Mouse (Mus musculus) limb, embryonic 14.5 days (tissue): Measurements from ENCODE around the gene Cul9. TPM values are rescaled to one million over a fixed set of nuclear protein-coding genes. Genes with fewer than 3 reads are reported as not detected.
A peak's percentile ranks its signal among the peaks of the same experiment; 100 is the strongest.

Source experiments
- ATAC-seq: fragments of 200-750 bp; cut with Nextera tagmentation; 2 replicates; pipeline ENCODE4 v1.8.0; 2017; ENCODE audit warnings: low read depth, moderate number of reproducible peaks, moderate TSS enrichment; ENCODE audit not compliant: low FRiP score
- DNase-seq: peaks from one replicate; pipeline ENCODE4 v3.0.0-alpha.2; 2015; ENCODE audit warnings: low spot score
- H3K27ac ChIP-seq: fragments of 300-500 bp; sonication (generic); replicated peaks from 2 replicates; pipeline ENCODE4 v1.5.1; 2014; ENCODE audit warnings: low read depth, mild to moderate bottlenecking, low read length, moderate library complexity, mixed read lengths
- H3K27me3 ChIP-seq: fragments of 300-500 bp; sonication (generic); 2 replicates; pipeline ENCODE4 v1.6.1; 2014; ENCODE audit warnings: low read length, mixed read lengths; ENCODE audit not compliant: control insufficient read depth, insufficient read depth
- H3K36me3 ChIP-seq: fragments of 300-500 bp; sonication (generic); 2 replicates; pipeline ENCODE4 v1.6.1; 2014; ENCODE audit warnings: mild to moderate bottlenecking, low read length, moderate library complexity, mixed read lengths; ENCODE audit not compliant: control insufficient read depth, insufficient read depth
- H3K4me1 ChIP-seq: fragments of 300-500 bp; sonication (generic); 2 replicates; pipeline ENCODE4 v1.6.1; 2014; ENCODE audit warnings: antibody characterized with exemption, low read length, mixed read lengths; ENCODE audit not compliant: control insufficient read depth, insufficient read depth
- H3K4me2 ChIP-seq: fragments of 300-500 bp; sonication (generic); replicated peaks from 2 replicates; pipeline ENCODE4 v1.6.1; 2014; ENCODE audit warnings: low read depth, mild to moderate bottlenecking, low read length, moderate library complexity; ENCODE audit not compliant: severe bottlenecking
- H3K4me3 ChIP-seq: fragments of 300-500 bp; sonication (generic); replicated peaks from 2 replicates; pipeline ENCODE4 v1.5.1; 2014; ENCODE audit warnings: low read length
- H3K9ac ChIP-seq: fragments of 300-500 bp; sonication (generic); 2 replicates; pipeline ENCODE4 v1.6.1; 2014; ENCODE audit warnings: mild to moderate bottlenecking, low read depth, low read length, moderate library complexity; ENCODE audit not compliant: severe bottlenecking
- H3K9me3 ChIP-seq: fragments of 300-500 bp; sonication (generic); 2 replicates; pipeline ENCODE4 v1.6.1; 2016; ENCODE audit warnings: low read length; ENCODE audit not compliant: control insufficient read depth
- POLR2A ChIP-seq: fragments of 200-500 bp; IDR thresholded peaks from 2 replicates; pipeline ENCODE4 v1.8.0; 2012; ENCODE audit warnings: inconsistent platforms, mild to moderate bottlenecking, moderate library complexity, borderline replicate concordance; ENCODE audit not compliant: insufficient read depth, insufficient read length; ENCODE audit errors: extremely low read depth
- WGBS: fragments of 180-500 bp; shearing (Covaris S2); extraction: QIAGEN DNeasy Blood & Tissue Kit; methylation state at CpG from one replicate; pipeline ENCODE4 v1.1.7; 2014; 5-methylcytosine and 5-hydroxymethylcytosine counted together
- polyA plus RNA-seq, 2 experiments: library from polyadenylated mRNA; depleted of rRNA in 1 of 2; stranded (reverse) in 1 of 2; unstranded in 1 of 2; fragments of >200 nt; fragmentation: Nextera tagmentation in 1 of 2; extraction: Ambion mirVana in 1 of 2; gene quantifications; 2 replicates each; pipeline versions ENCODE4 v1.2.1 to v1.2.3; 2012 to 2014

The Cul9 gene
- polyA plus RNA-seq, 2 experiments: 6.9 to 21.1 TPM

- peaks cover 58% of the 10 kb centered on the region for H3K27me3 ChIP-seq
- no peaks in the 10 kb centered on the region for H3K36me3 ChIP-seq
- no peaks in the 10 kb centered on the region for H3K9me3 ChIP-seq
- H3K4me1 ChIP-seq: peaks cover 4% of the 10 kb centered on the region; the same call in 1 of the 2 replicates
- H3K4me3 ChIP-seq: peak overlapping the region; percentile 31
- under 1% methylated on average over 30 of the region's 32 CpGs for WGBS
- no peak for ATAC-seq
- no peak overlapping the region for H3K27ac ChIP-seq
- H3K4me2 ChIP-seq: peak overlapping the region; percentile 54
- no peak for TF ChIP-seq POLR2A
- DNase-seq: no peak
- H3K9ac ChIP-seq: peak overlapping the region; percentile 36; the same call in 1 of the 2 replicates
Measured at GRCm38 (mm10) chr17:46460673-46461072, 85.5 kb downstream of the Cul9 start.

DNA sequence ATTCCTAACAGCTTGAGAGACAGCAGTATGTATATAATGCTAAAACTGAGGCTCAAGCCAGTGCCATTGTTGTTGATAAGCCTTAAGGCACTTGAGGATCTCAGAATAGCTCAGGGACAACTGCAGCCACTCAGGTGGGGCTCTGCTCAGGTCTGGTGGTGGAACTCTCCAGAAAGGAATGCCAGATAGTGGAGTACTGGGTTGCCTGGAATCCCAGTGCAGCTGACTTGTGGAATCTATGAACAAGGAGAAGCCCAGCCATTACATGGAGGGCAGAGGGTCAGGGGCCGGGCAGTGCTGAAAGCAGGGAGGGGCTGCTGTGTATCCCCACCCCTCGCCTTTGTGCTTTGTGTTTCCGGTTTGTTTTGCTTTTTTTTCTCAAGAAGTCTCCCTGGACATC lies 87.7 kb downstream of the Cul9 start:
- TF ChIP-seq POLR2A: no peak
- no peak overlapping the region for H3K9ac ChIP-seq
- ATAC-seq: no peak
- no peak overlapping the region for H3K27ac ChIP-seq
- H3K9me3 ChIP-seq: no peaks in the 10 kb centered on the region
- no peaks in the 10 kb centered on the region for H3K36me3 ChIP-seq
- DNase-seq: no peak
- peaks cover 71% of the 10 kb centered on the region for H3K27me3 ChIP-seq
- peaks cover 12% of the 10 kb centered on the region for H3K4me1 ChIP-seq
- H3K4me3 ChIP-seq: no peak overlapping the region
- 38% methylated on average over 3 of the region's 3 CpGs for WGBS
- H3K4me2 ChIP-seq: no peak overlapping the region

- Histone ChIP-seq H3K27me3 (peaks cover 74% of the 10 kb centered on the region), H3K4me2 (no peak overlapping the region), H3K9me3 (no peaks in the 10 kb centered on the region), H3K4me1 (peaks cover 12% of the 10 kb centered on the region), H3K36me3 (no peaks in the 10 kb centered on the region), H3K4me3 (no peak overlapping the region), H3K27ac (no peak overlapping the region), H3K9ac (no peak overlapping the region)
- WGBS: 14% methylated on average over 10 of the region's 10 CpGs
- DNase-seq: peak; percentile 32
- no peak for TF ChIP-seq POLR2A
- ATAC-seq: no peak
Measured at GRCm38 (mm10) chr17:46457791-46458190, 88.4 kb downstream of the Cul9 start.

DNA sequence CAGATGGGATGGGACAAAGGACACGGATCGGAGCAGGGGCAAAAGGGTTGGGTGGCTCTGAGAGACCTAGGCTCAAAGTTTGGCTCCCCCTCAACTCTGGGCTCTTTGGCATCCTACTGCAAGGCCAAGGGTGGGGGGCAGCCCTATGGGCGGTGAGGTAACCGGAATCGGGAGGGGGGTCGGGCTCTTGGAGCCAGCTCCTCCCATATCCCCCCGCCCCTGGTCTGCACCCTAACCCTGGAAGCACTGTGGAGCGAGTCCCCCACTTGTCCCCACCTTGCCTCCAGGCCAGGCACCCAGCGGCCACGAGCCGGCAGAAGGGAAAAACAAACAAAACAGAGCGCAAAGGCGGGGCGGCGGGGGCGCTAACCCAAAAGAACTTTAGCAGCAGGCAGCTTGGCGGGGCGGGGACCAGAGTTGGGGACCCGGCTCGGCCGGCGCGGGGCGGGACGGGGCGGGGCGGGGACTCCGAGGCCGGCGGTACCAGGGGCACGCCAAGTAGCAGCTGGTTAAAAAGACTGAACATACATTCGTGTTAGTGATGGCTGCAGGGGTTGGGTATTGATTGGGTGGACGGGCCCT lies 91.0 kb downstream of the Cul9 start:
- DNase-seq: no peak
- 1% methylated on average over 33 of the region's 33 CpGs for WGBS
- no peak for TF ChIP-seq POLR2A
- peak overlapping the region; percentile 80 for H3K4me2 ChIP-seq
- no peaks in the 10 kb centered on the region for H3K36me3 ChIP-seq
- no peak overlapping the region for H3K27ac ChIP-seq
- peak overlapping the region; percentile 41 for H3K9ac ChIP-seq
- H3K27me3 ChIP-seq: peaks cover 65% of the 10 kb centered on the region
- peaks cover 8% of the 10 kb centered on the region for H3K4me1 ChIP-seq
- H3K9me3 ChIP-seq: no peaks in the 10 kb centered on the region
- H3K4me3 ChIP-seq: peak overlapping the region; percentile 39
- ATAC-seq: peak; percentile 54

GRCm38 (mm10) chr17:46454539-46454938 lies 91.6 kb downstream of the Cul9 start:
- Histone ChIP-seq H3K4me2 (peak overlapping the region; percentile 80), H3K36me3 (no peaks in the 10 kb centered on the region), H3K27me3 (peaks cover 58% of the 10 kb centered on the region), H3K9ac (peak overlapping the region; percentile 41; the same call in 1 of the 2 replicates), H3K4me1 (peaks cover 8% of the 10 kb centered on the region), H3K27ac (no peak overlapping the region), H3K9me3 (no peaks in the 10 kb centered on the region), H3K4me3 (peak overlapping the region; percentile 39)
- no peak for TF ChIP-seq POLR2A
- ATAC-seq (no peak), DNase-seq (no peak)
- WGBS: 4% methylated on average over 9 of the region's 9 CpGs
